Mouse (Mus musculus) hindbrain, embryonic 15.5 days (tissue): ENCODE measurements around the gene Arl10. TPM values are rescaled to one million over a fixed set of nuclear protein-coding genes. Genes with fewer than 3 reads are reported as not detected.

Experiments
- ATAC-seq: fragments of 200-750 bp; cut with Nextera tagmentation; 2 replicates; pipeline ENCODE4 v1.8.0; 2017; ENCODE audit warnings: low read depth, moderate number of reproducible peaks, moderate TSS enrichment; ENCODE audit not compliant: low FRiP score
- H3K27ac ChIP-seq: fragments of 300-500 bp; sonication (generic); replicated peaks from 2 replicates; pipeline ENCODE4 v1.5.1; 2015; ENCODE audit warnings: mild to moderate bottlenecking, inconsistent platforms
- H3K27me3 ChIP-seq: fragments of 300-500 bp; sonication (generic); 2 replicates; pipeline ENCODE4 v1.6.1; 2015; ENCODE audit warnings: control low read depth, inconsistent platforms
- H3K36me3 ChIP-seq: fragments of 300-500 bp; sonication (generic); 2 replicates; pipeline ENCODE4 v1.6.1; 2015; ENCODE audit warnings: control low read depth, inconsistent platforms
- H3K4me1 ChIP-seq: fragments of 300-500 bp; sonication (generic); replicated peaks from 2 replicates; pipeline ENCODE4 v1.6.1; 2015; ENCODE audit warnings: control low read depth, inconsistent platforms
- H3K4me2 ChIP-seq: fragments of 300-500 bp; sonication (generic); 2 replicates; pipeline ENCODE4 v1.6.1; 2015; ENCODE audit warnings: moderate library complexity, mild to moderate bottlenecking, inconsistent platforms
- H3K4me3 ChIP-seq: fragments of 300-500 bp; sonication (generic); 2 replicates; pipeline ENCODE4 v1.5.1; 2015; ENCODE audit warnings: mild to moderate bottlenecking, inconsistent platforms
- H3K9ac ChIP-seq: fragments of 300-500 bp; sonication (generic); 2 replicates; pipeline ENCODE4 v1.6.1; 2015; ENCODE audit warnings: inconsistent platforms
- H3K9me3 ChIP-seq: fragments of 300-500 bp; sonication (generic); 2 replicates; pipeline ENCODE4 v1.6.1; 2016; ENCODE audit warnings: control low read depth, inconsistent platforms
- WGBS: fragments of 180-500 bp; shearing (Covaris S2); methylation state at CpG from one replicate; pipeline ENCODE4 v1.1.7; 2015; 5-methylcytosine and 5-hydroxymethylcytosine counted together
- microRNA-seq: library from miRNA; unstranded; fragments of <30 nt; microRNA quantifications from one replicate; pipeline ENCODE4, GENCODE M21; 2016
- polyA plus RNA-seq: library from polyadenylated mRNA; unstranded; fragments of >200 nt; fragmentation: Nextera tagmentation; extraction: Ambion mirVana; gene quantifications from 2 replicates; pipeline ENCODE4 v1.2.1, GENCODE M21; 2015

Gene Arl10
- polyA plus RNA-seq, 1 experiment from 2014 or later: 111 TPM

DNA sequence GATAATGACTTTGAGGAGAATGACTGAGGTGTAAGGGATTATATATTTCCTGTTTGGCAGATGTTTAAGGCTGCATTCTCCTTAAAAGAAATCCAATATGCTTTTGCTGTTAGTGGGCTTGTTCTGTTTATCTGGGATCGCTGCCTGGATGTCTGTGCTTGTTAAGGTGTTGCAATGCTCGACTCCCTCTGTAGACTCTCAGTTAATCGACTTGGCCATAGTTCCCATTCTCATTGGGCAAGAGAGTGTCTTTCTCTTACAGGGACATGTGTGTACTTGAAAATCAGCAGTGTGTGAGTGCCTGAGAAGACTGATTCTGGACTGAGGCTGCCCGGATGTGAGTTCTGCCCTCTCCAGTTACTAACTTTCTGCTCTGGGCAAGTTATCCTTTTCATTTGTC, 54.3 kb downstream of the Arl10 start:
- no peak overlapping the region for H3K27ac ChIP-seq
- H3K9ac ChIP-seq: no peak overlapping the region
- ATAC-seq: no peak
- peaks cover 8% of the 10 kb centered on the region; the same call in 1 of the 2 replicates for H3K4me1 ChIP-seq
- H3K36me3 ChIP-seq: no peaks in the 10 kb centered on the region
- WGBS: 87% methylated on average over 4 of the region's 4 CpGs
- no peak overlapping the region for H3K4me3 ChIP-seq
- H3K4me2 ChIP-seq: no peak overlapping the region
- no peaks in the 10 kb centered on the region for H3K27me3 ChIP-seq
- no peaks in the 10 kb centered on the region for H3K9me3 ChIP-seq

Small RNA genes lying within 50 kb of the gene (microRNA-seq; reads per million reads assigned to microRNA genes)
- not detected for gene Gm24195

Other genes with a start within 250 kb of the Arl10 start
- gene Cplx2, start 203.7 kb upstream of the Arl10 start, polyA plus RNA-seq: 27.9 and 31.2 TPM in 2 replicates
- 97.1 and 102 TPM in 2 replicates for gene Thoc3, start 106.2 kb upstream of the Arl10 start, polyA plus RNA-seq
- gene Simc1, start 71.2 kb upstream of the Arl10 start, polyA plus RNA-seq: 22.4 and 24.2 TPM in 2 replicates
- gene 4833439L19Rik, start 9.6 kb upstream of the Arl10 start, polyA plus RNA-seq: 249 and 256 TPM in 2 replicates
- 58.0 and 62.0 TPM in 2 replicates for gene Nop16, start 15.1 kb downstream of the Arl10 start, polyA plus RNA-seq
- 255 and 261 TPM in 2 replicates for gene Higd2a, start 15.2 kb downstream of the Arl10 start, polyA plus RNA-seq
- gene Cltb, start 36.3 kb downstream of the Arl10 start, polyA plus RNA-seq: 206 and 226 TPM in 2 replicates
- 64.9 and 66.4 TPM in 2 replicates for gene Faf2, start 46.8 kb downstream of the Arl10 start, polyA plus RNA-seq
- 90.7 and 91.5 TPM in 2 replicates for gene Rnf44, start 118.9 kb downstream of the Arl10 start, polyA plus RNA-seq
- gene Cdhr2, start 126.4 kb downstream of the Arl10 start, polyA plus RNA-seq: 0.17 and 0.26 TPM in 2 replicates
- gene Gprin1, start 174.9 kb downstream of the Arl10 start, polyA plus RNA-seq: 24.8 and 33.9 TPM in 2 replicates
- gene Sncb, start 191.6 kb downstream of the Arl10 start, polyA plus RNA-seq: 77.2 and 95.2 TPM in 2 replicates
- not detected in 2 replicates for gene Eif4e1b, start 209.0 kb downstream of the Arl10 start, polyA plus RNA-seq
- 95.7 and 98.3 TPM in 2 replicates for gene Tspan17, start 214.4 kb downstream of the Arl10 start, polyA plus RNA-seq